Comparison of ENCODE assay signal across 8 mouse cellular contexts in genomic region chr4:156234701-156235213, GRCm38 (mm10). TPM values are rescaled to one million over a fixed set of nuclear protein-coding genes. Genes with fewer than 3 reads are reported as not detected.
A peak's percentile ranks its signal among the peaks of the same experiment; 100 is the strongest.
DNase-seq lines count a peak whose midpoint lies in the region; ATAC-seq and TF ChIP-seq lines count a peak whose summit lies in the region.

Gene Plekhn1 (minus strand): TSS chr4:156234857.

- ATAC-seq in megakaryocyte-erythroid progenitor cell, adult 5-6 weeks (replicated peaks; ENCODE audit: low FRiP score, low TSS enrichment, poor library complexity, severe bottlenecking) = peak; percentile 35

- 0 out of 2 replicates have a peak, but pooled peaks cover 2% of the 10 kb centered on the region for H3K4me1 ChIP-seq in cortical plate, adult 2 months (ENCODE audit: control insufficient read depth, insufficient read depth, low read length)

- intact Hi-C loops in gastrocnemius, postnatal 14 days (cut with DNase I; ENCODE audit: low total_unique reads) = no loop called here
- intact Hi-C loops in left cerebral cortex, postnatal 25 days (cut with DNase I) = no loop called here

- no peak for TF ChIP-seq CTCF in cortical plate, adult 2 months (IDR thresholded peaks at IDR 0.05; ENCODE audit: extremely low read depth, insufficient read depth, low read length)

- H3K27ac ChIP-seq in cortical plate, adult 2 months (ENCODE audit: insufficient read depth, low read length) = peak within 1 kb of the TSS; percentile 82

- DNase-seq in adrenal gland, adult (ENCODE audit: inconsistent age in 2 of 2, low spot score in 1 of 2) = peak; percentile 83 to 90
- DNase-seq in gastrocnemius, postnatal 14 days = peak; percentile 81
- peak; percentile 76 for DNase-seq in induced T-regulatory cell, adult 2 months (ENCODE audit: low read depth)
- peak; percentile 75 to 79 for DNase-seq in left cerebral cortex, postnatal 25 days (ENCODE audit: low spot score in 2 of 2)
- DNase-seq in right cerebral cortex, postnatal 25 days = peak; percentile 83
- DNase-seq in yolk sac, embryonic 10.5 days (ENCODE audit: low spot score) = peak; percentile 76

- TF ChIP-seq POLR2A in cortical plate, adult 2 months (IDR thresholded peaks at IDR 0.05; ENCODE audit: extremely low read depth, insufficient read depth, low read length) = 0 out of 2 replicates have a peak, but pooled peaks have one; percentile 14

- peak within 1 kb of the TSS; percentile 93 for H3K4me3 ChIP-seq in cortical plate, adult 2 months (ENCODE audit: insufficient read depth, low read length)

RNA-seq across cellular contexts. Expression of gene Plekhn1, which starts in this region (rescaled TPM):
- polyA plus RNA-seq in cortical plate, adult 2 months (2012; rRNA removed) = 70.6 and 79.0 TPM in 2 replicates
- total RNA-seq in gastrocnemius, postnatal 14 days (2021) = 1 to 10 TPM; 5.1 to 5.5 TPM
- total RNA-seq in left cerebral cortex, postnatal 25 days (2021) = 10 to 100 TPM; 32.8 to 37.8 TPM
- total RNA-seq in megakaryocyte-erythroid progenitor cell, adult 5-6 weeks (2014; fragmentation: Nextera tagmentation) = 16.9 and 31.4 TPM in 2 replicates
- 8.7 and 11.7 TPM in 2 replicates for total RNA-seq in megakaryocyte-erythroid progenitor cell, adult 5-6 weeks (2017)

Comparison
In these comparisons a context has a peak if more than half of its experiments do, and no peak if none do; other contexts are left out.
1. Peak in every context shown above with its lines: DNase-seq, ATAC-seq, H3K4me3 ChIP-seq and H3K27ac ChIP-seq.